Mouse (Mus musculus) E14TG2a.4 (cell line): ENCODE data around the gene Arhgef12.

Experiments used
- CTCF ChIP-seq: conservative IDR thresholded peaks from 2 replicates; pipeline ENCODE4 v1.5.1; 2014; ENCODE audit warnings: low read length
- NANOG ChIP-seq: IDR thresholded peaks from 2 replicates; pipeline ENCODE4 v1.6.1; 2014; ENCODE audit warnings: borderline replicate concordance, low read length, mixed read lengths
- POU5F1 ChIP-seq: IDR thresholded peaks from 2 replicates; pipeline ENCODE4 v1.6.1; 2014; ENCODE audit warnings: low read length, borderline replicate concordance

DNA sequence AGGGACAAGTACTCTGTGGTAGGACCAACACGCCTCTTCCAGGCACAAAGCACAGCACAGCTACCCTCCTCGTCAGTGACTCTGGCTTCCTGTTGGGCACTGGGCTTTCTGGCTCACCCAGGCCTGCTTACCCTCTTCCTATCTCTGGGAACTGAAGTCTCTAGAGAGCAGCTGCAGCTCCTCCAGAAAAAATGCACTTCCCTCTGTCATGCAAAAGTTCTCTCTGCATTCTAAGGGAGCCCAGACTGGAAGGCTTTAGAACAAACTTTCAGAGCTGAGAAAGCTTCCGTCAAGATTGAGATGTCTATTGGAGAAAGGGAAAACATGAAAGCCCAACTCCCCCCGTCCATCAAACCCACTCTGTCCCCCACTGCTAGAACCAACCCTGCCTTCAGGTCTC, 164.9 kb downstream of the Arhgef12 start:
- TF ChIP-seq CTCF (no peak), NANOG (no peak), POU5F1 (peak; percentile 94)
